Mouse (Mus musculus): ENCODE data around the gene Fmo6.

Fmo6 gene

DNA sequence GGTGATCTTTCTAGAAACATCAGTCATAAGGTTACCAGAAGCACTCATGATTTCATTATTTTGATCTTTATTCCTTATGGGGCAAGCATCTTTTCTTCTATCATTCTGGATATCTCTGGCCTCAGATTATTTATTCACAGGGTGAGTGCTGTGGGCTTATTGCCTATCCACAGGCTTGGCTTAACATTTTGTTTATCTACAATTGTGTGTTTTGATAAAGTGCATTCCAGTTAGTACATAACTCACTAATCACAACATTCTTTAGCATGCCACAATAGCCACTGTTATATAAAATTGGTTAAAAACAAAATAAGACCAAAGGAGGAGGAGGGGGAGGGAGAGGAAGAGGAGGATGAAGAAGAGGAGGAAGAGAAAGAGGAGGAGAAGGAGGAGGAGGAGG is 25.2 kb downstream of the Fmo6 start:
- no peak for DNase-seq

DNA sequence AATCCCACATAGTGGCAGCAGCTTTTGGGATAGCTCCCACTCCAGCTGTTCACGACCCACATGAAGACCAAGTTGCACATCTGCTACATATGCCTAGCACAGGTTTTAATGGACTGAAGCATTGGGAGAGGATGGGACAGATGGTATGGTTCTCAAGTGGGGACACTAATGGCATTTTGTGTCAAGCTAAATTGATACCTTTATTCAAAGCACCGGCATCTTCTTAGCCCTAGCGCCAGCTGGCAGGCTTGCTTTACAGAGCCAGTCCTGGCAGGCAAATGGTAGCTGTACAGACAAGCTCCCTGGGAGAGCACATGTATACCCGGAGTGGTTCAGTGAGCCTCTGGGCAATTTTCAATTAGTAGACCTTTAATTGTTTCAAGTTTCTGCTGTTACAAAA is 35.4 kb downstream of the Fmo6 start:
- DNase-seq: peak; percentile 16

DNA sequence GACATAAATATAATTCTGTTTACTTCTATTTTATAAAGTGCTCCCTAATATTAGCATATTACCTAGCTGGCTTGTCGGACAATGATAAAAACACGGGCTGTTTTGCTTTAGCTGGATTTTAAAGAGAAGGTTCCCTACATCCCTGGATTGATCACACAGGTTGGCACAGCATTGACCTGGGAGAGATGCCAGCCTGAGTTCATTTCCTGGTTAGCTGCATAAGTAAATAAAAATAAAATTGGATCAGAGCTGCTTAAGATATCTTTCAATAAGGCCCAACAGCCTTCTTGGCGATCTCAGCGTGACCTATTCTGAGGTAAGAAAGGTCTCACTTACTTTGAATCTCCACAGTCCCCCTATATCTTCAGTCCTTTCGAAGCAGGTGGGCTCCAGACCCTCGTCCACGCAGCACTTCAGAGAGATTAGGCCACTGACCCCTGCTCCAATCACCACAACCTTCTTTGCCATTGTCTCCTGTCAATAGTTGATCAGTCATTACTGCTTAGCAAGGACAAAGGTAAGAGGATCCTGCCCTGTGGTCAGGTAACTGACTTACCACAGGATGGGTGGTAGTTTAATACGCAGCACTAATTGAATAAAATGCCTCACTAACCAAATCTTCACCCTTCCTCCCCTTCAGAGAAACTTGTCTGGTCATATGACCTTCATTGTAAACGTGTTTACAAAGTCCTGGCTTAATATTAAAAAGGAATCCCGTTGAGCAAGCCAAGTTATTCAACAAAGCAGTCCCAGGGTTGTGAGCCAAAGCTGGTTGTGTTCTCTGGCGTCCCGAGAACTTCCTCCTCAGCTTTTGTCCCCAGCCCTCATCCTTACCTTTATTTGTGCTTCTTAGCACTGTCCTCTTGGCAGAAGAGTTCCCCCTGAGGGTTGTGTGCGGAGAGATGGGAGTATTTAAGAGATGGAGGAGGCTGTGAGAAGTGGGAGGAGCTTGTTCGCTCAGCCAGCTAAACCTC is 39.2 kb downstream of the Fmo6 start, which contains the start of gene Fmo2:
Fmo2 (minus strand) TSS at position 889 of the 974 bp plus-strand sequence.
- DNase-seq: no peak

- peak; percentile 64 for DNase-seq
These were observed 41.4 kb downstream of the Fmo6 start for GRCm38 (mm10) chr1:162895900-162896299.

GRCm38 (mm10) chr1:162893014-162893413 is 44.3 kb downstream of the Fmo6 start:
- DNase-seq: no peak

DNA sequence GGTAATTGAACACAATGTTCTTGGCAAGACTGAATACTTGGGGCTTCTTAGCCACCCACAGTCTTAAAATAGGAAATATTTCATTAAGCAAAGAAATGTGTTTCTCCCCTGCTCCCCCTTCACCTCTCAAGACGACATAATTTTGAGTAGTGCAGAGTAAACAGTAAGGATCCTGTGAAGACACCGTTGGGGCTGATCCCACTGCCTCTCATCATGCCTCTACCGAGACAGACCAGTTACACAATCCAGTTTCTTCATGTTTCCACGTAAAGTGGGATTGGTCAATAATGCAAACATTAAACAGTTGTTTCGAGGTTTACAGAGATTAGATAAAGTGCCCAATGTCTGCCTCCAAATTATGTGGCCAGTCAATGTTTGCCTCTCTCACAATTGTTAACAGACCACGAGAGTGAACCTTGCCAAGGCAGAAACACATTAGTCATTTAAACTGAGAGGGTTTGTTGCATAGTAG is 45.3 kb downstream of the Fmo6 start:
- DNase-seq: no peak

- no peak for DNase-seq
These were observed 48.7 kb downstream of the Fmo6 start for GRCm38 (mm10) chr1:162888646-162889045.

- no peak for DNase-seq
These were observed 49.7 kb downstream of the Fmo6 start for GRCm38 (mm10) chr1:162887644-162888043.

DNA sequence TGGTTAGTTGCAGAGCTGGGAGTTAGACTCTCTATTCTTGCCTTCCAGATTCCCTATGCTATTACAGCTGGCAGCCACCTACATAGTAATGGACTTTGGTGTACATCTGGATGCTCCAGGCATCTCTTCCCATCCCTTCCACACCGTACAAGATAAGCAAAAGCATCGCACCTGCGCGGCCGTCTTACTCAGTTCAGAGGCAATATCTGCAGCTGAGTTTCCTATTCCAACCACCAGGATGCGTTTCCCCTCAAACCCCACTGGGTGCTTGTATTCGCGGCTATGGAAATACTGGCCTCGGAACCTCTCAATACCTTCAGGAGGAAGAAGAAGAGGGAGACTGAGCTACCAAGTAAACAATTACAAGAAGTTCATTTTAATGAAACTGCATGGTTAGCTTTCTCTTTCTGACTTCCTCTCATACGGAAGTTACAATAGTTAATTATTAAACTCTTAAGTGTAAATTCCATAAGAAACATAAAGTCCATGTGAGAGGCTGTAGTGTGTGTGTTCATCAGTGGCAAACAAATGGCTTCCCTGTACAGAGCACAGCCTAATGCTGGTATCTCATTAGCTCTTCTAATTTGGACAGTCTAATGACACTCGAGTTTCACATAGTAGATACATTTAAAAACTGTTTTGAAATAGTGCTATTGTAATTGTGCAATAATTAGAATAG is 51.0 kb downstream of the Fmo6 start:
- DNase-seq: no peak

DNA sequence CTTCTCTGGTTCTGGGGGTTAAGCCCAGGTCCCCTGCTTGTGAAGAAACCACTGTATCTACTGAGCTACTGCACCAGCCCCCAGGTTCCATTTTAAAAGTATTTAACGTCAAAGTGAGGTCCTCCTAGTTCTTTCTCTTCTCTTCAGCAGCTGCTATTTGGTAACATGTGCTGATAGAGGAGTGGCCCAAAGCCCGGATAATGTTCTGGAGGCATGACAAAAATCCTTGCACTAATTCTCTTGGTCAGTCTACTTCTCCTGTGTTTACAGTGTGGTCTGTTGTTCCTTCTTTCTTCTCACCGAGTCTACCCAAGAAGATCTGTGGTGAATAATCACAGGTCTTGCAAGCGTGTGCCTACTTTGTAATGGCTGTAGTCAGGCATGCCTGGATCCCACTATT is 54.6 kb downstream of the Fmo6 start:
- DNase-seq: no peak

DNA sequence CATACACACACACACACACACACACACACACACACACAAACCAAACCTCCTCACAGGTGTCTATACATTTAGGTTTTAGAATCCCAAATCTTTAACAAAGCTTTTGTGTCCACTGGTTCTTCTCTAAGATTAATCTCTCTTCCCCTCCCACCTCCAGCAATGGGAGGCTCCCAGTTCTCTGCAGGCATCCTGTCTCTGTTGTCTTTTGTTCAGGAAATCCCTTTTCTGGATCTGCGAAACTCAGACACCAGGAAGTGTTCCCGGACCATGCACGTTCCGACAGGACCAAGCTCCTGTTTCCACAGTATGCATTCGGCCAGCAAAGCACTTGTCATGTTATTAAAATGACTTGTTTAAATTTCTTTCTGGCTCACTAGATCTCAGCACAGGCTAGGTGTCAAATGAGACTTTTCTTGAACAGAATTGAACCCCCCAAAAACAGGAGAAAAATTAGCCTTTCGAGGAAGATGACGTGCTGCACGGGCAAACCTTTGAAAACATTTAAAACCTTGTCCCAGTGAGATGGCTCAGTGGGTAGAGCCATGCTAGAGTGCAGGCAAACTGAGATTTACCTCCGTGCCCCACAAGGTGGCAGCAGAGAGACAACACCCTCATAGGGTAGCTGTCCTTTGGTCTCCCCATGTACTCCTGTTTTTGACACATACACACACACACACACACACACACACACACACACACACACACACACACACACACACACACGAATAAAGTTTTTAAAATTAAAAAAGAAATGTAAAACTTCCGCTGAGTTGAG is 57.5 kb downstream of the Fmo6 start:
- peak; percentile 37 for DNase-seq

DNA sequence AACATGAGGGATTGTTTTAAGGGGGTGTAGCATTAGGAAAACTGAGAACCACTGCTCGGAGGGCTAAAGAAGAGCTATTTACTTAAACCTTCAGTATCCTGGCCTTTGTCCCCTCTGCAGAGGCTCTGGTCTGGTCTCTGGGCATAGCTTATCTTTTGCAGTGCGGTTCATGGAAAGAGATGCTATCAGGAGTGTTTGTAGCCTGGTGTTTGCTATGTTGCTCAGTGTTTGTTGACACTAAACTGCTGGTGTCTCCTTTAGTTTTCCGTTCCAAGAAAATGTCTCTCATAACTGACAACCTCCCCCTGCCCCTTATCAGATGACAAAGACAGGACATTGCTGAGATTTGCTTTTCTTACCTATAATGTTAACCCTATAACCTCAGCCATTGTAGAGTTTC is 62.2 kb downstream of the Fmo6 start:
- no peak for DNase-seq

DNA sequence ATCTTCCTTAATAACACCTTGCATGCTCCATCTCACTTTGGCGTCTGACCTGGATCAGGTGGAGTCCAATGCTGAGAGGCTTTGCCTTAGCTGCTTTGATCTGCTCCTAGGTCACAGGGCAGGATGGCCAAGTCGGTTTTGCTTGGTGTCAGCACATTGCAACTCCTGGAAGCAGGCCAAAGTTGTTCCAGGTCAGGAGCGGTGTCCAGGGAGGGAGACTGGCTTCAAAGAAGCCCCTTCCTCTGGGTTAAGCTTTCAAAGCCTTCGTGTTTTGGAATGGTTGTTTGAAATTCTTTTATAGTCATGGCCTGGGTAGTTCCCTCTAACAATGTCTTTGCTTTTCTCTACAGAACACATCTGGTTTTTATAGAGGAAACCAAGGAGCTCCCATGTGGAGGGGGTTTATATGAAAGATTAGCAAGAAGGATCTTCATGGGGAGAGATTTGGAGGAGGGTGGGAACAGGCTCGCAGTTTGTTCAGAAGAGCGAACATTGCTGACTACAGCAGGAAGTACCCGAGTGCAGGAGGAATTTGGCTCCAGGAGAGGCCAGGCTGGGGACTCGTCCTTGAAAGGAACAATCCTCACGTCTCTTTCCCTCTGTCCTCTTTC is 65.5 kb downstream of the Fmo6 start:
- no peak for DNase-seq

DNA sequence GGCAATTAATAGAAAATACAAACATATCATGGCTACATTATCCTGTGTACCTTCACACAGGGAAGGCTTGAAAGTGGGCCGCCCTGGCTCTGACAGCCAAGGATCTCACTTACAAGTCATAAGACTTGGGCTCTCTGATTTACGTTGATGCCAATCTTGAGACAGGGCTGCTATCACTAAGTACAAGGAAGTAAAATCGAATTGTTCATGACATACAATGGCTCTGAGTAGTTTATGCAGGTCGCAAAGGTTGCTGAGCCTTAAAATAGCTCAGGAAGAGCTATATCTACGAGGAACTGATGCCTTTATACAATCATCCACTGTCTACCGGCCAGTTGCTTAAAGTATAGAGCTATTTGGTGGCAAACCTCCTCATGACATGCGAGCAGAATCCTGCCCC is 66.3 kb downstream of the Fmo6 start:
- no peak for DNase-seq

DNA sequence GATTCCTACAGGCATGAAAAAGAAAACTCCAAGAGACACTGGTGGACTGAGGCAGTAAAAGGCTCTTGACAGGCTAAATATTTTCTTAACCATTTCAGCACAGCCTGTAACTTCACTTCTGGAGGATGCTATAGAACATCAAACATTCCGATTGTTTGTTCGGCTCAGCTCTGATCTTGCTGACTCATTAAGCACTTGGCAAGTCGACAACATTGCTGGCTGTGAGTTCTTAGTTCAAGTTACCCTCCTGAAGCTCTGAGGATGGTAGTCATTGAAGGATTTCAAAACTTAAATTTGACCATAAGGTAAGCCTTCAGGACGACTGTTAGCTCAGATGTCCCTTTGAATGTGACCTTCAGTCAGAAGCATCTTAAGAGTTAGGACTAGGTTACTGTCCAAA is 69.9 kb downstream of the Fmo6 start:
- DNase-seq: no peak

Measured in retina, postnatal 1 day (tissue).